Mouse (Mus musculus) frontal cortex, adult (tissue): ENCODE results near the gene Ankrd42.
A peak's percentile ranks its signal among the peaks of the same experiment; 100 is the strongest.

ENCODE experiments used
- ATAC-seq: cut with Nextera tagmentation; 2 replicates; pipeline ENCODE4 v1.9.2; 2017; ENCODE audit warnings: mild to moderate bottlenecking, moderate library complexity, mixed read lengths; ENCODE audit not compliant: low TSS enrichment

Ankrd42 gene

GRCm38 (mm10) chr7:92566775-92567174 is 70.2 kb downstream of the Ankrd42 start:
- peak; percentile 64 for ATAC-seq

DNA sequence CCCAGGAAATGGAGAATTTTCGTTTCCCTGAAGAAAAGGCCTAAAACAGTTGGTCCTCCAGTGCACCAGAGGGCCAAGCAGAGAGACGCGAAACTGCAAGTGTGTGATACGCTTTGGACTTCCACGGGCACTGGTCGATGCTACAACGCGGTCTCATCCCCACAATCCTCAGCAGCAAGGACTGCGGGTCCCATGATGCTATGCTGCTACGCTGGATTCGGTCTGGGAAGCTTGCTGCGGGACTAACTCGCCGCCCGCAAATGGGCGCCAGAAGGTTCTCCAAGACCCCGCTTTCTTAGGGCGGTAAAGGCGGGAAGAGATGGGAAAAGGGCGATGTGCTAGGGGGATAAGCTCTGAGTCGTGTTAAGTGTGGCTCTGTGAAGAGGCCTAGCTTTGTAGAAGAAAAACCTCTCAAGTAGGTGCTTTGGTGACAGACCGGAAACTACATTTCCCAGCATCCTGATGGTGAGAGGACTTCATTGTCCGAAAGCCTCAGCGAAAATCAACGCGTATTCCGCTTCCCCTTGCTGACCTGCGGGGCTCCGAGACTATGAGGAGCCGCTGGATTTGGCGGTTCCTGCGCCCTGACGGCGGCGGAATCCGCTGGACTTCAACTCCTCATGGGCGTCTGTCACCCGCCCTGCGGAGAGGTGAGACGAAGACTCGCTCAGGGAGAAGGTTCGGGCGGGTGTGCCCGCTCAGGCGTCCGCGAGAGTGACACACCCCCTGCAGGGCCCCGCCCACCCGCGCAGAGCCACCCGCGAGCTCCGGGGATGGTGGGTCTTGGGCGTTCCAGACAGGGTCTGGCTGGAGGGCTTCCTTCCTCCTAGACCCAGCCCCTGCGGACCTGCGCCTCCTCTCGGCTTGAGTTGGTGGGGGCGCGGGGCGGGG is 75.7 kb downstream of the Ankrd42 start, which contains the start of gene Ccdc90b:
Gene Ccdc90b (plus strand): TSS at position 164 of the 891 bp plus-strand sequence.
- ATAC-seq, result peak; percentile 98

DNA sequence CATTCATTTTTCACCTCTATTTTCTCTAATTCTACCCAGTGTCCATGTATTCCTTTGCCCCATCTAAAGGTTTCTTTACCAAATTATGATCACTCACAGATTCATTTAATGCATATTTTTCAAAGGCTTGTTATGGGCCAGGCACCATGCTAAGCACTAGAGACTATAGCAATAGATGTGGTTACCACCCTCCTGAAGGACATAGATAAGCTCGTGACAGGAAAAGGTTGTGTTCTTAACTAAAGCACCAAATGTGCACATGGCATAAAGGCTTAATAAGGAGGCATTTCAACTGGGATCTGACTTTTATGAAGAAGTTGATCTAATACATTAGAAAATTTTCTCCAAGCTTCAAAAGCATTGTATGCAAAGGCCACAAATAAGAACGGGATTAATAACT is 78.2 kb downstream of the Ankrd42 start:
- ATAC-seq, result no peak

- peak; percentile 38; the same call in 1 of the 2 replicates for ATAC-seq
Observed at GRCm38 (mm10) chr7:92550990-92551392, 86.0 kb downstream of the Ankrd42 start.

- ATAC-seq, result no peak
Observed at GRCm38 (mm10) chr7:92550248-92550989, 86.5 kb downstream of the Ankrd42 start.

- ATAC-seq, result peak; percentile 55
Observed at GRCm38 (mm10) chr7:92546763-92547162, 90.2 kb downstream of the Ankrd42 start.

DNA sequence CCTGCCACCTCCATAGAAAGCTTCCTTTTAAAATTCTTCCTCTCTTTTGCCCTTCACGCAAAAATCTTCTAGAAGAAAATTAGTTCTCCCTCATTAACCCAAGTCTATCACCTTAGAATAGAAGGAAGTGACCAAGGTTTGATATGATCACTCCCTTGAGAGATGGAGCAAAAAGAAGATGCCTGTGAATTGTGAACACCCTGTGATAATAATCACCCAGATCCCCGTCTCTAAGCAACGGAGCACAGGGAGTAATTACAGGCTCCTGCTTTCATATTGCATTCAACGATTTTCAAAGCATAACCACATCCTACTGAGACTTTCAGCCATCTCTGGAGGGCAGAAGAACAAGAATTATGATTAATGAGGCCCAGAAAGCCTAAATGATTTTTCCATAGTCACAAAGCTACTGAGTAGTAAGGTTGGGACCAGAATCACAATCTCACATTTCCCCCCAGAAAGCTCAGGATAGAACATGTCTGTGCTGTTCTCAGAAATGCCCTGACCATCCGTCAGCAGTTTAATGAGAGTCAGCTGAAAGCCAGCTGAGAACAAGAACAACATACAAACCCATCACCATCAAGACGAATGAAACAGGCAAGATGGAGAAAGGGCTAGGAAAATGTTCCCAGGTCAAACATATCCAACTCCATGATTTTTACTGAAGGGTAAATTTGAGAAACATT is 104.4 kb downstream of the Ankrd42 start:
- 0 out of 2 replicates have a peak, but pooled peaks have one; percentile 34 for ATAC-seq
